Mouse (Mus musculus): ENCODE data around the gene Col4a3. TPM values are rescaled to one million over a fixed set of nuclear protein-coding genes. Genes with fewer than 3 reads are reported as not detected.
A peak's percentile ranks its signal among the peaks of the same experiment; 100 is the strongest.

Gene Col4a3
- 0.12 and 0.14 TPM in 2 replicates for polyA plus RNA-seq (2016; fragmentation: Nextera tagmentation; extraction: Ambion mirVana)

DNA sequence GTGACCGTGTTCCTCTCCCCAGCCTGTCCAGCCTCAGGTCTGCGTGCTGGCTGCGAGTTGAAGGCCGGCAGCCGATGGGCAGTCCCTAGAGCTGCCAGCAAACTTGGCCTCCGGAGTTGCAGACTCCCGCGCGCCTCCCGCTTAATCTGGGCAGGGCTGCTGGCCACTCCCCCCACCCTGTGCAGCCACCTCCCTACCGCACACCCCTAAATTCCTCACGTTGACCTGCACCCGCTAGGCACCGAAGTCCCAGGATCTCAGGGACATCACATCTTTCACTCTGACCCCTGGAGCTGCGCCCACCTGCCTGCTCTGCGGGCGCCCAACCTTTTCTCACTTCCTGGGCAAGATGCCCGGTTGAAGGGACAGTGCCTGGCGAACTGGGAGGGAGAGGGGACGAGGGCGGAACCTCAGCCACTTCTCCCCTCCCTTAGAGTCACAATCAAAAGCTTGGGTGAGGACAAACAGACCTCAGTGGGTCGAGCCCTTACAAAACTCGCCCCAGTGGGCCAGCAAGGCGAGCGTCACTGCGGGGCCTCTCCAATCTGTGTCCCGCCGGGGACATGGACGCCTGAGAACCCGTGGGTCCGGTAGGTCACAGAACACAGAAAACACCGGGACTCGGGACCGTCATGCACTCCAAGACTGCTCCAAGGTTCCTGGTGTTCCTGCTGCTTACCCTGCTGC is at the start of gene Col4a3, which contains the start of gene Col4a4:
Col4a3 (plus strand) TSS at position 209 of the 687 bp plus-strand sequence.
Col4a4 (minus strand) TSS at position 137 of the 687 bp plus-strand sequence.
- peak; percentile 35; the same call in 1 of the 2 replicates for ATAC-seq (ENCODE audit: insufficient number of reproducible peaks, insufficient read depth, low FRiP score, low TSS enrichment)
- peak within 1 kb of the TSS; percentile 31 for H3K4me3 ChIP-seq
- peak within 1 kb of the TSS; percentile 57 for H3K4me2 ChIP-seq (replicated peaks)
- H3K4me1 ChIP-seq, result 0 out of 2 replicates have a peak, but pooled peaks cover 10% of the 10 kb centered on the region
- no peaks in the 10 kb centered on the region for H3K9me3 ChIP-seq
- peaks cover 26% of the 10 kb centered on the region for H3K27me3 ChIP-seq
- H3K27ac ChIP-seq, result no peak within 1 kb of the TSS
- 0 out of 2 replicates have a peak within 1 kb of the TSS, but pooled peaks have one; percentile 29 for H3K9ac ChIP-seq
- WGBS, result 6% methylated on average over 34 of the region's 34 CpGs
- H3K36me3 ChIP-seq, result no peaks in the 10 kb centered on the region

DNA sequence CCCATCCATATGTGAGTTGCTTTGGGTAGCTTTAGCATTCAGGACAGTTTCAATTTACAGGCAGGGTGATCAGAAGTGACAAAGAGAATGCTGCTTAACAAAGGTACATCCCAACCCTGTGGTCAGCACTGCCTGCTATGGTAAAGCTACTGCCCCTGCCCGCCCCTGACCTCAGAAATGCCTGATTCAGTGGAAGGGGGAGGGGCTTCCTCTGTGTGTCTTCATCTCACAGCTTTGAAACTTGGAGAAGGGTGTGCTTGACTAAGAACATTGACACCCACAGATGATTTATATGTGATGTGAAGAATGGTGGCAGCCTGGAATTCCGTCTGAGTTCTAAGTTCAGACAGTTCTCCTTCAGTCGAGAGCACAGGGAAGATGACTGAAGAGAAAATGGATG is 48.9 kb upstream of the Col4a3 start:
- H3K36me3 ChIP-seq, result no peaks in the 10 kb centered on the region

GRCm38 (mm10) chr1:82540056-82540455 is 46.7 kb upstream of the Col4a3 start:
- H3K36me3 ChIP-seq, result no peaks in the 10 kb centered on the region
- H3K4me2 ChIP-seq (replicated peaks), result no peak overlapping the region
- H3K27me3 ChIP-seq, result no peaks in the 10 kb centered on the region
- H3K9ac ChIP-seq, result no peak overlapping the region
- WGBS, result 84% methylated on average over 5 of the region's 5 CpGs
- no peaks in the 10 kb centered on the region for H3K9me3 ChIP-seq
- ATAC-seq (ENCODE audit: insufficient number of reproducible peaks, insufficient read depth, low FRiP score, low TSS enrichment), result no peak
- no peaks in the 10 kb centered on the region for H3K4me1 ChIP-seq
- H3K4me3 ChIP-seq, result no peak overlapping the region
- no peak overlapping the region for H3K27ac ChIP-seq

More for the DNA sequence above, 48.9 kb upstream of the Col4a3 start:
- Histone ChIP-seq H3K27ac (no peak overlapping the region), H3K9ac (no peak overlapping the region), H3K4me2 (replicated peaks) (no peak overlapping the region), H3K4me3 (no peak overlapping the region), H3K4me1 (no peaks in the 10 kb centered on the region), H3K9me3 (no peaks in the 10 kb centered on the region), H3K27me3 (no peaks in the 10 kb centered on the region)
- ATAC-seq (ENCODE audit: insufficient number of reproducible peaks, insufficient read depth, low FRiP score, low TSS enrichment), result no peak
- 67% methylated on average over 3 of the region's 3 CpGs for WGBS

DNA sequence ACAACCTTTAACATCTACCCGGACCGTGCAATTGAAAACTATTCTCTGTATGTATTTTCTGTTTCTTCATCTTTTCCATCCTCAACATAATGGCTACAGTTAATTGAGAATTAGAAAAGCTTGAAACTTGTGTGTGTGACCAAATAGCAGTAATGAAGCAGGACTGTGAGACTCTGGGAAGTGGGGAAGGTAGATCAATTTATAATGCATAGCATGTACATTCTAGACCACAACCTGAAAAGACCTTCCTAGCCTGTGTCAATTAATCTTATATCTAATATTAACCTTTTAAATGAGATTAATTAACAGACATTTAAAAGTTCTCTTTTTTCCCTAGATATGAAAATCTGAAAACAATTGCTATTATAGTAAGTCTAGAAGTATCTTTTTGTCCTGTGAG is 42.8 kb upstream of the Col4a3 start:
- Histone ChIP-seq H3K27me3 (no peaks in the 10 kb centered on the region), H3K4me1 (no peaks in the 10 kb centered on the region), H3K36me3 (no peaks in the 10 kb centered on the region), H3K27ac (no peak overlapping the region), H3K9ac (no peak overlapping the region), H3K4me3 (no peak overlapping the region), H3K4me2 (replicated peaks) (no peak overlapping the region), H3K9me3 (no peaks in the 10 kb centered on the region)
- no peak for ATAC-seq (ENCODE audit: insufficient number of reproducible peaks, insufficient read depth, low FRiP score, low TSS enrichment)
- WGBS, result 94% methylated on average over 2 of the region's 2 CpGs

- no peak overlapping the region for H3K4me3 ChIP-seq
- H3K27ac ChIP-seq, result no peak overlapping the region
- H3K4me1 ChIP-seq, result no peaks in the 10 kb centered on the region
- no peaks in the 10 kb centered on the region for H3K9me3 ChIP-seq
- H3K27me3 ChIP-seq, result no peaks in the 10 kb centered on the region
- ATAC-seq (ENCODE audit: insufficient number of reproducible peaks, insufficient read depth, low FRiP score, low TSS enrichment), result no peak
- no peak overlapping the region for H3K9ac ChIP-seq
- no peak overlapping the region for H3K4me2 ChIP-seq (replicated peaks)
- whole genome bisulfite sequencing, result 82% methylated on average over 6 of the region's 6 CpGs
- H3K36me3 ChIP-seq, result no peaks in the 10 kb centered on the region
These were observed 42.1 kb upstream of the Col4a3 start for GRCm38 (mm10) chr1:82544419-82545185.

DNA sequence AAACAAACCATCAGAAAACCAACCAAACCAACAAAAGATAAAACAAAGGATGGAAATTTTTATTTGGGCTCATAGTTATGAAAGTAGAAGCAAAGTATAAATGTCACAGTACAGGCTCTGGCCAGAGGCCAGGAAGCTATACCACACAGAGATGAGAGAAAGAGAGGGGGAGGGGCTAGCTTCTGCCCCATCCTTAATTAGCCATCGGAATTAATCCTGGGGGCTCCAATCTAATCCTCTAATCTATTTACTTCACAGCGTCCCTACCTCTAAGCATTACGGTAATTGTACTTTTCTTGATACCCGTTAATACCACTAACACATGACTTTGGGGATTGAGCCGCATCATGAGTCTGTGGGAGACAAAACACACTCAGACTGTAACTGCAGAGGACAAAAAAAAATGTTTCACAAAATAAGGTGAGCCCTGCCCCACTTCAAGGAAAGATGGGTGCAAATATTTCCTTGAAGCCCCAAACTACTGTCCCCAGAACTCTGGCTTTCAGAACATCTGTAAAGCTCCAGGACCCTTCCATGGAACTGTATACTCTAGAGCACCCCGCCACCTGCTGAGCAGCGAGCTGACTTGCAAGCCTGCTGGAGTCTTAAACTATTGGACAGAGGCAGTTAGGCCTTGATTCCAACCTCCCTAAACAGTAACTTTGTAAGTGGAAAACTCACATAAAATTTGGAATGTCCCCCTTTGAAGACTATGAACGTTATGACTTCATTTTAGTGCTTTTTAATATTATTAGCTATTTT is 41.3 kb upstream of the Col4a3 start:
- no peaks in the 10 kb centered on the region for H3K9me3 ChIP-seq
- H3K27ac ChIP-seq, result no peak overlapping the region
- no peak overlapping the region for H3K4me3 ChIP-seq
- no peaks in the 10 kb centered on the region for H3K27me3 ChIP-seq
- no peak overlapping the region for H3K9ac ChIP-seq
- H3K4me2 ChIP-seq (replicated peaks), result no peak overlapping the region
- 74% methylated on average over 8 of the region's 8 CpGs for WGBS
- no peaks in the 10 kb centered on the region for H3K4me1 ChIP-seq
- ATAC-seq (ENCODE audit: insufficient number of reproducible peaks, insufficient read depth, low FRiP score, low TSS enrichment), result no peak
- H3K36me3 ChIP-seq, result no peaks in the 10 kb centered on the region

- 42% methylated on average over 6 of the region's 6 CpGs for WGBS
- ATAC-seq (ENCODE audit: insufficient number of reproducible peaks, insufficient read depth, low FRiP score, low TSS enrichment), result no peak
- no peaks in the 10 kb centered on the region for H3K9me3 ChIP-seq
These were observed 32.3 kb upstream of the Col4a3 start for GRCm38 (mm10) chr1:82554443-82554850.

DNA sequence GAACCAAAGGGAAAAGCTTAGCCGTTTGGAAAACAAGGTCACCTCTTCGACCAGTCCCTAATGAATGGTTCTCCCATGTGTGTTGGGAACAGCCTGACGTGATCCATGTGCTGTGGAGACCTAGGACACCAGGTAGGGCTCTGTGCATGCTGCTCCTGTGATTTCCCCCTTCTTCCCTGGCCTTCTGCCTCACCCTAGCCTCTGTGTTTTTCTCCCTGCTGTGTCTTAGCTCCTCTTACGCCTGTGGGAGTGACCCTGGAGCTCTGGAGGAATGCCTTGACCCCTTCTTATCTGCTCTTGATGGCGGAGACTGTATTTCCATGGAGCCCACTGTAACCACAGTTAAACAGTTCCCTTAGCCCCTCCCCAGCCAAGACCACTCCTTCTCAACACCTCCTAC is 31.8 kb upstream of the Col4a3 start:
- H3K9ac ChIP-seq, result no peak overlapping the region
- H3K36me3 ChIP-seq, result no peaks in the 10 kb centered on the region
- 69% methylated on average over 5 of the region's 5 CpGs for WGBS
- no peak overlapping the region for H3K4me2 ChIP-seq (replicated peaks)
- no peaks in the 10 kb centered on the region for H3K27me3 ChIP-seq
- H3K4me3 ChIP-seq, result no peak overlapping the region
- no peaks in the 10 kb centered on the region for H3K9me3 ChIP-seq
- no peak overlapping the region for H3K27ac ChIP-seq
- no peaks in the 10 kb centered on the region; the same call in 1 of the 2 replicates for H3K4me1 ChIP-seq
- 0 out of 2 replicates have a peak, but pooled peaks have one; percentile 15 for ATAC-seq (ENCODE audit: insufficient number of reproducible peaks, insufficient read depth, low FRiP score, low TSS enrichment)

More at GRCm38 (mm10) chr1:82554443-82554850, 32.3 kb upstream of the Col4a3 start:
- Histone ChIP-seq H3K4me2 (replicated peaks) (no peak overlapping the region), H3K9ac (no peak overlapping the region), H3K4me3 (no peak overlapping the region), H3K27me3 (no peaks in the 10 kb centered on the region), H3K36me3 (no peaks in the 10 kb centered on the region), H3K4me1 (no peaks in the 10 kb centered on the region; the same call in 1 of the 2 replicates), H3K27ac (no peak overlapping the region)

DNA sequence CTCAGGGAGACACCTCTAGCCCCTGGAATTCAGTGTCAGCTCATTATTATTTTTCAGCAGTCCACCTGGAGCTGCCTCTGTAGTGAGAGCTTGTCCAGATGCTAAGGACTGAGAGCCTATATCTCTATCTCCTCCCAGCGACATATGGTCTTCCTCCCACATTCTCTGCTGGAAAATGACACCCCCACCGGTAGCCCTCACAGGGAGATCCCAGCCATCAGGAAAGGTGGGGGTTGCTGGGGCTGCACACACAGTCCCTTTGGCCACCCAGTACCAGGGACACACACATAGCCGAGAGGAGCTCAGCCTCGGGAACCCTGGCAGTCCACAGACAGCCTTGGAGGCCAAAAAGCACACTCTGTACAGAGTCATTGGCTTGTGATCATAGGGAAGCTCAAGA is 26.5 kb upstream of the Col4a3 start:
- Histone ChIP-seq H3K36me3 (no peaks in the 10 kb centered on the region), H3K9me3 (no peaks in the 10 kb centered on the region), H3K27ac (no peak overlapping the region), H3K4me2 (replicated peaks) (no peak overlapping the region), H3K4me1 (no peaks in the 10 kb centered on the region), H3K27me3 (no peaks in the 10 kb centered on the region), H3K9ac (no peak overlapping the region), H3K4me3 (no peak overlapping the region)
- ATAC-seq (ENCODE audit: insufficient number of reproducible peaks, insufficient read depth, low FRiP score, low TSS enrichment), result no peak
- WGBS, result 66% methylated on average over 4 of the region's 4 CpGs

- Histone ChIP-seq H3K36me3 (no peaks in the 10 kb centered on the region), H3K4me3 (no peak overlapping the region), H3K27ac (no peak overlapping the region), H3K4me1 (no peaks in the 10 kb centered on the region), H3K9ac (no peak overlapping the region), H3K9me3 (no peaks in the 10 kb centered on the region), H3K4me2 (replicated peaks) (no peak overlapping the region), H3K27me3 (no peaks in the 10 kb centered on the region)
- ATAC-seq (ENCODE audit: insufficient number of reproducible peaks, insufficient read depth, low FRiP score, low TSS enrichment), result no peak
- WGBS, result 90% methylated on average over 4 of the region's 4 CpGs
These were observed 17.3 kb upstream of the Col4a3 start for GRCm38 (mm10) chr1:82569405-82569804.

- no peaks in the 10 kb centered on the region for H3K9me3 ChIP-seq
- H3K36me3 ChIP-seq, result no peaks in the 10 kb centered on the region
- no peaks in the 10 kb centered on the region for H3K27me3 ChIP-seq
- ATAC-seq (ENCODE audit: insufficient number of reproducible peaks, insufficient read depth, low FRiP score, low TSS enrichment), result no peak
- H3K9ac ChIP-seq, result no peak overlapping the region
- no peak overlapping the region for H3K4me2 ChIP-seq (replicated peaks)
- WGBS, result 69% methylated on average over 1 of the region's 1 CpGs
- no peaks in the 10 kb centered on the region for H3K4me1 ChIP-seq
- H3K4me3 ChIP-seq, result no peak overlapping the region
- no peak overlapping the region for H3K27ac ChIP-seq
These were observed 15.0 kb upstream of the Col4a3 start for GRCm38 (mm10) chr1:82571758-82572157.
